Mouse (Mus musculus) limb, embryonic 15.5 days (tissue): ENCODE results near the gene Gm5767. TPM values are rescaled to one million over a fixed set of nuclear protein-coding genes. Genes with fewer than 3 reads are reported as not detected.
"Not testable (repeated sequence)": the region's sequence is repeated elsewhere in the genome, so short reads cannot be mapped to it uniquely, and the experiment has no call there.

Source experiments
- ATAC-seq: fragments of 200-750 bp; cut with Nextera tagmentation; 2 replicates; pipeline ENCODE4 v1.8.0; 2017; ENCODE audit warnings: low read depth, moderate TSS enrichment; ENCODE audit not compliant: insufficient number of reproducible peaks, low FRiP score, low TSS enrichment
- H3K27ac ChIP-seq: fragments of 300-500 bp; sonication (generic); 2 replicates; pipeline ENCODE4 v1.5.1; 2015; ENCODE audit warnings: moderate library complexity, mild to moderate bottlenecking, inconsistent platforms
- H3K27me3 ChIP-seq: fragments of 300-500 bp; sonication (generic); 2 replicates; pipeline ENCODE4 v1.6.1; 2015; ENCODE audit warnings: inconsistent platforms
- H3K36me3 ChIP-seq: fragments of 300-500 bp; sonication (generic); 2 replicates; pipeline ENCODE4 v1.6.1; 2015; ENCODE audit warnings: inconsistent platforms
- H3K4me1 ChIP-seq: fragments of 300-500 bp; sonication (generic); 2 replicates; pipeline ENCODE4 v1.6.1; 2015; ENCODE audit warnings: inconsistent platforms
- H3K4me2 ChIP-seq: fragments of 300-500 bp; sonication (generic); 2 replicates; pipeline ENCODE4 v1.6.1; 2015; ENCODE audit warnings: mild to moderate bottlenecking, inconsistent platforms
- H3K4me3 ChIP-seq: fragments of 300-500 bp; sonication (generic); 2 replicates; pipeline ENCODE4 v1.5.1; 2015; ENCODE audit warnings: mild to moderate bottlenecking, inconsistent platforms
- H3K9ac ChIP-seq: fragments of 300-500 bp; sonication (generic); 2 replicates; pipeline ENCODE4 v1.6.1; 2015; ENCODE audit warnings: inconsistent platforms
- H3K9me3 ChIP-seq: fragments of 300-500 bp; sonication (generic); 2 replicates; pipeline ENCODE4 v1.6.1; 2016; ENCODE audit warnings: inconsistent platforms
- WGBS: fragments of 180-500 bp; shearing (Covaris S2); methylation state at CpG from one replicate; pipeline ENCODE4 v1.1.7; 2015; 5-methylcytosine and 5-hydroxymethylcytosine counted together
- polyA plus RNA-seq: library from polyadenylated mRNA; unstranded; fragments of >200 nt; fragmentation: Nextera tagmentation; extraction: Ambion mirVana; gene quantifications from 2 replicates; pipeline ENCODE4 v1.2.1, GENCODE M21; 2015

The Gm5767 gene
- polyA plus RNA-seq, 1 experiment from 2014 or later = 0.32 TPM

- Histone ChIP-seq H3K27me3 (no peaks in the 10 kb centered on the region), H3K27ac (no peak overlapping the region), H3K36me3 (peaks cover 50% of the 10 kb centered on the region), H3K4me3 (no peak overlapping the region), H3K9ac (no peak overlapping the region), H3K9me3 (no peaks in the 10 kb centered on the region), H3K4me1 (peaks cover 6% of the 10 kb centered on the region; the same call in 1 of the 2 replicates), H3K4me2 (no peak overlapping the region)
- no peak for ATAC-seq
- 64% methylated on average over 10 of the region's 10 CpGs for WGBS
These were observed 35.0 kb downstream of the Gm5767 start for GRCm38 (mm10) chr16:8715513-8716080.

GRCm38 (mm10) chr16:8716300-8716699 lies 35.7 kb downstream of the Gm5767 start:
- H3K4me3 ChIP-seq = no peak overlapping the region
- WGBS = 49% methylated on average over 6 of the region's 6 CpGs
- H3K36me3 ChIP-seq = peaks cover 43% of the 10 kb centered on the region
- H3K9ac ChIP-seq = no peak overlapping the region
- H3K27me3 ChIP-seq = no peaks in the 10 kb centered on the region
- no peak overlapping the region for H3K27ac ChIP-seq
- no peak for ATAC-seq
- H3K4me1 ChIP-seq = peaks cover 6% of the 10 kb centered on the region; the same call in 1 of the 2 replicates
- H3K9me3 ChIP-seq = no peaks in the 10 kb centered on the region
- H3K4me2 ChIP-seq = no peak overlapping the region

- no peak overlapping the region for H3K4me2 ChIP-seq
- H3K9me3 ChIP-seq = no peaks in the 10 kb centered on the region
- H3K4me3 ChIP-seq = no peak overlapping the region
- ATAC-seq = no peak
- H3K27me3 ChIP-seq = no peaks in the 10 kb centered on the region
- peaks cover 29% of the 10 kb centered on the region for H3K36me3 ChIP-seq
- peaks cover 6% of the 10 kb centered on the region; the same call in 1 of the 2 replicates for H3K4me1 ChIP-seq
- no peak overlapping the region for H3K9ac ChIP-seq
- H3K27ac ChIP-seq = no peak overlapping the region
- WGBS = 90% methylated on average over 10 of the region's 10 CpGs
These were observed 37.2 kb downstream of the Gm5767 start for GRCm38 (mm10) chr16:8717744-8718143.

- 88% methylated on average over 4 of the region's 4 CpGs for WGBS
- H3K36me3 ChIP-seq = peaks cover 10% of the 10 kb centered on the region
- H3K9ac ChIP-seq = no peak overlapping the region
- no peaks in the 10 kb centered on the region for H3K9me3 ChIP-seq
- no peaks in the 10 kb centered on the region for H3K27me3 ChIP-seq
- peaks cover 6% of the 10 kb centered on the region; the same call in 1 of the 2 replicates for H3K4me1 ChIP-seq
- no peak overlapping the region for H3K27ac ChIP-seq
- no peak overlapping the region for H3K4me3 ChIP-seq
- H3K4me2 ChIP-seq = no peak overlapping the region
- no peak for ATAC-seq
These were observed 39.9 kb downstream of the Gm5767 start for GRCm38 (mm10) chr16:8720447-8720846.

- no peaks in the 10 kb centered on the region for H3K36me3 ChIP-seq
- ATAC-seq = no peak
- no peaks in the 10 kb centered on the region for H3K27me3 ChIP-seq
- H3K4me2 ChIP-seq = no peak overlapping the region
- H3K4me1 ChIP-seq = peaks cover 6% of the 10 kb centered on the region; the same call in 1 of the 2 replicates
- no peaks in the 10 kb centered on the region for H3K9me3 ChIP-seq
- no peak overlapping the region for H3K27ac ChIP-seq
- WGBS = 90% methylated on average over 3 of the region's 3 CpGs
- H3K9ac ChIP-seq = no peak overlapping the region
- H3K4me3 ChIP-seq = no peak overlapping the region
These were observed 43.5 kb downstream of the Gm5767 start for GRCm38 (mm10) chr16:8724031-8724430.

DNA sequence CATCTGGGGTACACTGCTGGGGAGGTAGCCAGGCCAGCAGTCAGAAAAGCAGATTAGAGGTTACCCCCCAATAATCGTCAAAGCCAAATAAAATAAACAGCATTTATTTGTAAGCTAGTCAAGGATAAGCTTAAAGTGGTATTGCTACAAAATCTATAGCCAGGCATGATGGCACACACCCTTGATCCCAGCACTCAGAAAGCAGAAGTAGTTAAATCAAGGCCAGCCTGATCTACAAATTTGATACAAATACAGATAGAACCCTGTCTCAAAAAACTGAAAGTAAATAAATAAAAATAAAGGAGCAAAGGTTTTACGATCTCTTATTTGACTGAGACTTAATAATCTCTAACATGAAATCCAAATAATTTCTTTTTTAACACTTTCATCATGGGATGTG lies 45.2 kb downstream of the Gm5767 start:
- Histone ChIP-seq H3K4me2 (no peak overlapping the region), H3K4me3 (no peak overlapping the region), H3K36me3 (no peaks in the 10 kb centered on the region), H3K9me3 (no peaks in the 10 kb centered on the region), H3K9ac (no peak overlapping the region), H3K27ac (no peak overlapping the region), H3K4me1 (peaks cover 7% of the 10 kb centered on the region; the same call in 1 of the 2 replicates), H3K27me3 (no peaks in the 10 kb centered on the region)
- no peak for ATAC-seq
- WGBS = 73% methylated on average over 2 of the region's 2 CpGs

GRCm38 (mm10) chr16:8728111-8728748 lies 47.7 kb downstream of the Gm5767 start:
- Histone ChIP-seq H3K4me1 (peaks cover 19% of the 10 kb centered on the region; the same call in 1 of the 2 replicates), H3K9ac (no peak overlapping the region), H3K4me3 (no peak overlapping the region), H3K27me3 (no peaks in the 10 kb centered on the region), H3K27ac (no peak overlapping the region), H3K9me3 (no peaks in the 10 kb centered on the region), H3K4me2 (no peak overlapping the region), H3K36me3 (no peaks in the 10 kb centered on the region)
- no peak for ATAC-seq
- 89% methylated on average over 5 of the region's 5 CpGs for WGBS

GRCm38 (mm10) chr16:8731630-8732029 lies 51.1 kb downstream of the Gm5767 start:
- H3K27me3 ChIP-seq = no peaks in the 10 kb centered on the region
- no peaks in the 10 kb centered on the region for H3K9me3 ChIP-seq
- WGBS = 65% methylated on average over 7 of the region's 7 CpGs
- ATAC-seq = no peak
- no peak overlapping the region for H3K4me2 ChIP-seq
- no peak overlapping the region; the same call in 1 of the 2 replicates for H3K27ac ChIP-seq
- H3K4me1 ChIP-seq = peaks cover 41% of the 10 kb centered on the region
- H3K4me3 ChIP-seq = no peak overlapping the region
- H3K9ac ChIP-seq = no peak overlapping the region
- H3K36me3 ChIP-seq = no peaks in the 10 kb centered on the region

DNA sequence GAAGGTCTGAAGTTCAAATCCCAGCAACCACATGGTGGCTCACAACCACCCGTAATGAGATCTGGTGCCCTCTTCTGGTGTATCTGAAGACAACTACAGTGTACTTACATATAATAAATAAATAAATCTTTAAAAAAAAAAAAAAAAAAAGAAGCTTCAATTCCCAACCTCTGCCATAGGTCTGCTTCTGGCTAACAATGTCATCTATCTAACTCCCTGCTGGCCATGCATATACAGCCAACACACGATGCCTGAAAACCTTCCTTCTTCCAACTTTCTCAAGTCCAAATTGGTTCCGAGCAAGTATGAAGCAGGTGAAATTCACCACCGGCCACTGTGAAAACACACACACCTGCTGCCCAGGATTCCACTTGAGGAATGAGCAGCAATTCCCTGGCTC lies 51.9 kb downstream of the Gm5767 start:
- not testable (repeated sequence) for H3K27me3 ChIP-seq, H3K9me3 ChIP-seq, H3K4me3 ChIP-seq, H3K27ac ChIP-seq, ATAC-seq, H3K36me3 ChIP-seq, H3K4me2 ChIP-seq, H3K9ac ChIP-seq
- peaks cover 48% of the 10 kb centered on the region for H3K4me1 ChIP-seq
- 85% methylated on average over 4 of the region's 4 CpGs for WGBS

Other genes starting within 250 kb of the Gm5767 start
- gene Mettl22, start 210.0 kb upstream of the Gm5767 start, polyA plus RNA-seq = 19.5 and 21.1 TPM in 2 replicates
- 19.8 and 24.0 TPM in 2 replicates for gene Abat, start 167.3 kb upstream of the Gm5767 start, polyA plus RNA-seq
- 52.8 and 55.1 TPM in 2 replicates for gene Pmm2, start 43.1 kb upstream of the Gm5767 start, polyA plus RNA-seq
- gene Tmem186, start 43.1 kb upstream of the Gm5767 start, polyA plus RNA-seq = 18.8 and 20.4 TPM in 2 replicates
- 85.1 and 85.5 TPM in 2 replicates for gene Carhsp1, start 8.6 kb upstream of the Gm5767 start, polyA plus RNA-seq
- gene Usp7, start 111.5 kb downstream of the Gm5767 start, polyA plus RNA-seq = 27.8 and 28.9 TPM in 2 replicates
- 16.9 and 20.9 TPM in 2 replicates for gene 1810013L24Rik, start 149.3 kb downstream of the Gm5767 start, polyA plus RNA-seq